ENCODE assay signal across 18 mouse cellular contexts in the genomic region with DNA sequence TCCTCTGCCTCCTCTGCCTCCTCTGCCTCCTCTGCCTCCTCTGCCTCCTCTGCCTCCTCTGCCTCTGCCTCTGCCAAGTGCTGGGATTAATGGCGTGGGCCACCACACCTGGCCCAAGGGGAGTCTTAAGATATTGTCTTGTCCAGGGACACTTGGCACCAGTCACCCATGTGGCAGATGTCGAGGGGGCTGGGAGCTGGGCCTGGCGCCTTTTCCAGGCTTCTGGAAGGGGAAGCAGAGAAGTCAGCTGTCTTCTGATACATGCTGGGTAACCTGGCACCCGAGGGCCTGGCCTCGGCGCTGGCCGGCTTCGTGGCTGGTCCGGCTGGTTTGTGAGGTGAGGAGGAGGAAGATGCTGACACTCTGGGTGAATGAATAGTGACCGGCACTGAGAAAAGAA. TPM values are rescaled to one million over a fixed set of nuclear protein-coding genes. Genes with fewer than 3 reads are reported as not detected.
"Had no signal": no experiment of that assay in that cellular context is flagged by ENCODE, and none has a peak within 500 bp of the region (broad histone marks: within the 10 kb centered on the region; RNA-seq: fewer than 3 reads in every experiment).

No protein-coding gene starts in this region.

- DNase-seq: gastrocnemius, postnatal 14 days; gastrocnemius, postnatal 36 days; heart, adult 2 months; heart, postnatal 14 days; heart, postnatal 36 days; kidney, adult 9 months; kidney, postnatal 14 days; layer of hippocampus, adult 9-11 months; layer of hippocampus, postnatal 36 days had no signal

RNA-seq across cellular contexts. Expression of a gene that starts 30.7 kb away (rescaled TPM):
- total RNA-seq: heart, adult 2 months; heart, postnatal 14 days; heart, postnatal 36 days; hindbrain, postnatal 0 days; layer of hippocampus, adult 18-20 months; layer of hippocampus, adult 8-10 months; layer of hippocampus, postnatal 14 days; layer of hippocampus, postnatal 36 days; left cerebral cortex, adult 18-20 months; left cerebral cortex, adult 8-10 months; left cerebral cortex, postnatal 10 days; left cerebral cortex, postnatal 25 days; liver, adult 2 months had no signal
